Mouse (Mus musculus): ENCODE results near the gene Med27.

DNA sequence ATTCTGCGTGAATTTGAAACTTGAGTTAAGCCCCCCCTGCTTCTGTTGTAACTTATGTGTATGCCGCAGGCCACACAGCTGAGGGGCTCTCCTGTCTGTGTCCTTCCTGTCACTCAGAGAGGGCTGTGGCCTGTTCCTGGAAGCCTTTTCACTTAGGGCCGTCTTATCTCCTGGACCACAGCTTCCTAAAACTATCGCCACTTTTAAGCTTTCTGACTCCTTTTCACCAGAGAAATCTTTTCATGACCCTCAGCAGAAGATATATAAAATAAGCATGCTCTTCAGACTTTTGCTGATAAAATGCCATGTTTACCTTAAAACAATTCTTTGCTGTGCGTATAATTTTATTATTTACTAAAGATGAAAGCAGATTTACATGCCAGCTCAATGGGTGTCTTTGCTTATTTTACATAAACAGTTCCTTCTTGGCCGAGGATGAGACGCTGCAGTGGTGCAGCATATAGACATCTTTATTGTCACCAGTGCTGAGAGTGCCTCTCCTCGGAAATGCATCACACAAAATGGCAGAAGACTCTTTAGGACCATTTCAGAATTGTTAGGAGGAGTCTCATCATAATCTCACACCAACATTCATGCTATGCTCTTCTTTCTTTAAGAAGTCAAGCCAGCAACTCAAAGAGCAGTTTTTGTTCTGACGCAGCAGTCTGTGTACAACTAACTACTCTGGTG is 110.2 kb downstream of the Med27 start:
- TF ChIP-seq MEF2A (IDR thresholded peaks at IDR 0.05; ENCODE audit: borderline replicate concordance, low read depth, low read length) (no peak), E2F4 (IDR thresholded peaks at IDR 0.05; ENCODE audit: insufficient replicate concordance, low read depth, low read length) (no peak)

All from CH12.LX (cell line).